Mouse (Mus musculus): ENCODE measurements around the gene Rcl1.

GRCm38 (mm10) chr19:29156417-29156816, 55.2 kb downstream of the Rcl1 start:
- no peak for TF ChIP-seq CTCF (IDR thresholded peaks at IDR 0.05; ENCODE audit: insufficient read depth, low read length)
- no peak for TF ChIP-seq POLR2A (IDR thresholded peaks at IDR 0.05; ENCODE audit: borderline replicate concordance, extremely low read depth, low read depth, low read length)
